Mouse (Mus musculus): ENCODE measurements around the gene Map4k1. TPM values are rescaled to one million over a fixed set of nuclear protein-coding genes. Genes with fewer than 3 reads are reported as not detected.
A peak's percentile ranks its signal among the peaks of the same experiment; 100 is the strongest.

The Map4k1 gene
- total RNA-seq (2017), result 65.8 and 72.9 TPM in 2 replicates

DNA sequence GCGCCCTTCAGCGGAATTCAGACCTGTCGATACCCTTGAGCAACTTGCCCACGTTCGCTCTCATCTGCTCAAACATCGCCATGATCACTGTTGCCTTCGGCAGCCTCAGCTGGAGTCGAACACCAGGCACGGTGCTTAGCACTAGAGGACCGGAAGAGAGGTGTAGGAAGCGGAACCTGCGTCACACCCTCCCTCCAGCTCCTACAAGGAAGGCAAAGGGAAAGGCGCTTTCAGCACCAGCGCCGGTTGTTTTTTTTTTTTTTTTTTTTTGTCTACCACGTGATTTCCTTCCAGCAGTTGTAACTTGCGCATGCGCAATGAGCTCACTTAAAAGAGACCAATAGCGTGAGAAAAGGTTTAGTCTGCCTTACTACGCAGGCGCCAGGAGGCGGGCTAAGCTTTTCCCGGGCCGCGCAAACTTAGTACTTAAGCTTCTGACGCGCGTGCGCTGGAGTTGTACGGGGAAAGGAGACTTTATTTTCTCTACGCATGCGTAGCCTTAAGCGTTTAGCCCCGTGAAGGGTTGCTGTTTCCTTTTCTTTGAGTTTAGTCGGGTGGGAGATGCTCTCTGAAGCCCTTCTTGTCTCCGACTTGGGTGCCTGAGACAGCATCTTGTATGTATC is at the start of gene Map4k1, which contains the start of gene Eif3k:
Gene Map4k1 (plus strand): TSS at position 400 of the 623 bp plus-strand sequence.
Gene Eif3k (minus strand): TSS at position 214 of the 623 bp plus-strand sequence.
- peak; percentile 90 for ATAC-seq (replicated peaks; ENCODE audit: low read depth, poor library complexity, severe bottlenecking)

DNA sequence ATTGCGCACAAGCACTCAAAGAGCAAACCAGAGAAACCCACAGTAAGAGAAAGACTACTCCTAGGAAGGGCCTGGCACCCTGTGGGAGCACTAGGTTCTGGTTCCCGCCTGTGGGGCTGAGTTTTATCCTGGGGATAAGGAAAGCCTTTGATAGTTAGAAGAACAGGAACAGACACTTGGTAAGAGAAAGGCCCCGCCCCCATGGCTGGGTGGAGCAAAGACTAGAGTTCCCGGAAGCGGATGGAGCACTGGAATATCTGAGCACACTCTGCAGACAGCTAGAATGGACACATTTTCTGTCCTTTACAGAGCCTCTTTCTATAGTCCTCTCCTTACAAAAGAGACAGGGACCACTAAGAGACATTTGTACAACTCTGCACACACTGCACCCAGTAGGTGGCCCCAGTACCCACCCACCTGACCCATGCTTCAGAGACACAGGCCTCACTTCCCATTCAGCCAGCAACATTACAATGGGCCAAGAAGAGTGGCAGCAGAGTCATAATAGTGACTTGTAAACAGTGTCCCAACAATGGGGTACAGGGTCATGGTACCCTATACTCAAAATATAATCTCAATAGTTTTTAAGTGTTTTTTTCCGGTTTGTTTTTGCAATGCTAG is 49.3 kb upstream of the Map4k1 start:
- 0 out of 2 replicates have a peak, but pooled peaks have one; percentile 10 for ATAC-seq (replicated peaks; ENCODE audit: low read depth, poor library complexity, severe bottlenecking)

DNA sequence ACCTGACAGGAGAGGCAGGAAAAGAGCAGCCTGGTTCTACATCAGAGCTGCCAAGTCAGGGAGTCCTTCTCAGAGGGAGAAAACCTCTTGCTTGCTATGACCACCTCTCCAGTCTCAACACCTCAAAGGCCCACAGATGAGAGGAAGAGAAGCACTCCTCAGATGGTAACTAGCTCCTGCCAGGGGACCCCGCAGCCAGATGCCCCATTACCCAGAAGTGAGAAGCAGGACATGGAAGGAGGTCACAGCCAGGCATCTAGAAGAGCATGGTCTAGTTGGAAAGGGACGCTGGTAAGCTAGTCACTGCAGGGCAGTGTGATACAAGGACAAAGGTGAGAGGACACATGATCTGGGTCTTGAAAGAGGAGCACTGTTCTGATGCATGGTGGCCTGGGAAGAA is 48.0 kb upstream of the Map4k1 start:
- ATAC-seq (replicated peaks; ENCODE audit: low read depth, poor library complexity, severe bottlenecking), result no peak

DNA sequence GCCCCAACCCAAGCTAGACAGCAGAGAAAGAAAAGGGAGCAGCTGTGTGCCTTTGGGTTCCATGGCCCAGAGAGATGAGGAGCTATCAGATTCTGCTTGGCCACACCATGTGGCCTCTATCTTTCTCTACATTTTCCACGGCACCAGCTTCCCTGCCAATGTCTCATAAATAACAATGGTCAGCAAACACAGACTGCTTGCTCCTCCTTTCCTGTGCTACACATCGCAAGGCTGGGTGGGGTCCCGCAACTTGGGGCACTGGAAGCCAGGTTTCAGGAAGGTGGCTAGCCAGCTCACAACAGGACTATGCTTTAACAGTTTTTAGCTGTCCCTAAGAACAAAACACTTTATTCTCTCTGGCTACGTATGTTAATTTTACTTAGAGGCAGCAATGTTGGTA is 45.1 kb upstream of the Map4k1 start:
- ATAC-seq (replicated peaks; ENCODE audit: low read depth, poor library complexity, severe bottlenecking), result no peak

DNA sequence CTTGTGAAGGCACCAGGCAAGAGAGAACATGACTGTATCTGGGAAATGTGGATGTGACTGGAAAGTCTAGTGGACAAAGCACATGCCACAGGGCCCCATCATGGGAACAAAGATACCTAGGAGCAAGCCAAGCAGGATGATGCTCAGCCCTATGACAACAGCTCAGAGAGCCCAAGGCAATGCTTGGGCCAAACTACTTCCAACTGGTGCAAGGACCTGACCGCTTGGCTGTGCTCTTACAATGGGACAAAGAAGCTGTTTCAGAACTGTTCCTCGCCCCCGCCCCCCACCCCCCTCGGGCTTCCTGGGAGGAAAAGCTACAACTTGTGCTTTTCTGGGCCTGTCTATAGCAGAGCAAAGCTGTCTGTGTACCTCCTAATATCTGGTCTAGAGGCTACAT is 43.2 kb upstream of the Map4k1 start:
- no peak for ATAC-seq (replicated peaks; ENCODE audit: low read depth, poor library complexity, severe bottlenecking)

DNA sequence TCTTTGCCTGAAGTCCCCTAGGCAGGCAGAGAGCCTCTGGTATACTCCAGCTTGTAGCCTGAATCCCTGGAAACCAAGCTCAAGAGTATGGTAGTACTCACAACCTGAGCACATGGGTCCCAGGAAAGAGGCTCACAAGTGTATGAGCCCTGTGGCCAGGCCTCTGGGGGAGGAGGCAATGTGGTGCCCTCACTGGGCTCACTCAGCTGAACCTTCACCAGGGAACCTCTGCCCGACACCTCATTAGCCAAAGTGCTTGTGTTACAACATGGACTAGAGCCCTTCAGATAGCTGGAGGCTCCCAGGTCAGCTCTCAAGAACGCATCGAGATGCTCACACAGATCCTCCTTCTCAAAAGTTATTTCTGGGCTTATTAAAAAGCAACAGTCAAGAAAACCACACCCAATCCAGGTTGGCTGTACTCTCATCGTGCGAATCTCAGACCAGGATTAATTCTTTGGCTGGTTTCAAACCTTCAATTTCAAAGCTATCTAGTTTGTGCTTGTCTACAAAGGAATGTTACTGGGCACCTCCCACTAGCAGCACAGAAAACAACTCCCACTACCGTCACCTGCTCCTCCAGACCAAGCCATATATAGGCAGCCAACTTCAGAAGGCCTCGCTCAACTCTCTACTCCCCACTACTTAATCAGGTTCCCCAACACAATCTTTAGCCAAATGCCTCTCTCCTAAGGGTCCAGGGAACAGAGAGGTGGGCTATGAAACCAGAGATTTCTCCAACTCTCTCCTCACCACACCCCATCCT is 42.2 kb upstream of the Map4k1 start:
- ATAC-seq (replicated peaks; ENCODE audit: low read depth, poor library complexity, severe bottlenecking), result no peak

DNA sequence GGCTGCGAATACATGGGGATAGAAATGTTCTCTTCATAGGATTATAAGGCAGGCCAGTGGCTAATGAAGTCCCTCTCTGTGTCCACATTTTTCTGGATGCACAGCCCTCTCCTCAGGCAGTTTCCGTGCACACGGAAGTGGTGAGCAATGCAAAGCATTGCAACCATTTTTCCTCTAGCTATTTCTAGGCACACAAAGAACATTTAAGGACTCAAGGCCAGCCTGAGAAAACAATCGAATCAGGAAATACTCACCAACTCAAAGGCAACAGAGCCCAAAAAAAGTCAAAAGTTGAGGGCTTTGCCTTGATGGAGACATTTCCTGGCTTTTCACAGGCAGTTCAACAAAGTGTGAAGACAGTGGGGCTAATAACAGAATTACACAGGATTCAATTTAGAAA is 40.7 kb upstream of the Map4k1 start:
- no peak for ATAC-seq (replicated peaks; ENCODE audit: low read depth, poor library complexity, severe bottlenecking)

DNA sequence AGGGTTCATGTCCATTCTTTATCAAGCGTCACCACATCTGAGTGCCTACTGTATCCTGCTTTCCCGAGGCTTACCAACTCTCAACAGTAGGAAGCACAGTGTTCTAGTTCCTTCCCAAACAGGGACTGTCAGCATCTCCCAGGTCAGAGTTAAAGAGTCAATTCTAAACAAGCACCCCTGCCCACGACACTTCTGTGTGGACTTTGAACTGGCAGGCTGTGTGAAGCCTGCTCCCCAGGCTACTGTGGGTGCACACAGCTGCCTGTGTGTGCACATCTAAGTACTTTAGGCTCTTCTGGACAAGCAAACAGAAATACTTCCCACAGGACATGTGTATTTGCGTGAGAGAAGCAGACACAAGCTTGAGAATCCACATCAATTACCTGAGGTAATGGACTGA is 40.3 kb upstream of the Map4k1 start:
- no peak for ATAC-seq (replicated peaks; ENCODE audit: low read depth, poor library complexity, severe bottlenecking)

DNA sequence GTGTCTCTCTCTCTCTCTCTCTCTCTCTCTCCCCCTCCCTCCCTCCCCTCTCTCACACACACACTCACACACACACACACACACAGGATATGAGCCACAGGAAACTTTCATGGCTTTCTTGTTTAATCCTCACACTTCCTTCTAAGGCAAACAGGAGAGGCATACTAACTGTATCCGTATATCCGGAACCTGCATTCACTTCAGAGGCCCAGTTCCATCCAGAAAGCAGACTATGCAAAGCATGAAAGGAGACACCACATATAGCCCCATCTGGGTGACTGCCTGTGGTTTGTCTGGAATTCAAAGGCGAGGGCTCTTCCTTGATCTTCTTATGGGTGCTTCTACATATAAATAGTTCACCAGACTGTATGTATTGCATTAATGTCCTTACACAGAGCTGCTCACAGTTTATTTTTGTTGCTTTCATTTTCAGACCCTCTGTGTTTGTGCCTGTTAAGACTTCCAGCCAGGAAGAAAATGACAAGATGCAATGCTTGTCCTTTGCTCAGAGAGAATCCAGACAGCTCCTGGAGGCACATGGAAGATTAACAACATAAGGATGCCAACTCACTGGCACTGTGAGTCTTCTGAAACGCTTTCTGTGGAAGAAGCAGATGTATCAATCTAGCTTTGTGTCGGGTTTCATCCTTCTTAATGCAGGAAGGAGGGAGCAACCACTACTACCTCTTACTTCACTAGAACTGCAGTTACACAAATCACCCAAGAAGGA is 38.2 kb upstream of the Map4k1 start:
- ATAC-seq (replicated peaks; ENCODE audit: low read depth, poor library complexity, severe bottlenecking), result no peak

DNA sequence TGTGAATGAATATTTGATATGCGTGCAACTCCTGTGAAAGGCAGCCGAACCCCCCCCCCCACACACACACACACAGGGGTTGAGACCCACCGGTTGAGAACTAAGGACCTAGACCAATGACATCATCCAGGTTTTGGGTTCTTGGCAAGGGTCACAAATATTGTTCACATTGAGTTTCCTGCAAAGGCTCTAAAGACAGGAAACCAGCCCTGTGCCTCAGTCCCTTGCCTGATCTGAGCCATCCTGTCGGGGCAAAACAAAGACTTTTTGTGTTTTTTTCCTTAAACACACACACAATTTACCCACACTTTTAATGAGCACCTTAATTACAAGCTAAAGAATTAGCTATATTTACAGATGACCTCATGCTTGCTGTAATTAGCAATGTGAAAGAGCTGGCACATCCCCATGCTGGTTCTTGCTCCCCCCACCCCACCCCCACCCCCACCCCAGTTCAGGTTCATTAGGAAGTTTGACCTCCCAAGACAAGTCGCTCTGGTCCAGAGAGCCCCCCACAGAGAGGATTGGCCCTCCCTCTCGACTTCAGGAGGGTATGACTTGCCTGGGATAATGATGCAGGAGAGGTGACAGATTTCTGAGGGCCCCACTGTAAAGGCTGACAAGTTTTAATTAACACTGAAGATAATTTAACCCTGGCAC is 37.0 kb upstream of the Map4k1 start:
- no peak for ATAC-seq (replicated peaks; ENCODE audit: low read depth, poor library complexity, severe bottlenecking)

DNA sequence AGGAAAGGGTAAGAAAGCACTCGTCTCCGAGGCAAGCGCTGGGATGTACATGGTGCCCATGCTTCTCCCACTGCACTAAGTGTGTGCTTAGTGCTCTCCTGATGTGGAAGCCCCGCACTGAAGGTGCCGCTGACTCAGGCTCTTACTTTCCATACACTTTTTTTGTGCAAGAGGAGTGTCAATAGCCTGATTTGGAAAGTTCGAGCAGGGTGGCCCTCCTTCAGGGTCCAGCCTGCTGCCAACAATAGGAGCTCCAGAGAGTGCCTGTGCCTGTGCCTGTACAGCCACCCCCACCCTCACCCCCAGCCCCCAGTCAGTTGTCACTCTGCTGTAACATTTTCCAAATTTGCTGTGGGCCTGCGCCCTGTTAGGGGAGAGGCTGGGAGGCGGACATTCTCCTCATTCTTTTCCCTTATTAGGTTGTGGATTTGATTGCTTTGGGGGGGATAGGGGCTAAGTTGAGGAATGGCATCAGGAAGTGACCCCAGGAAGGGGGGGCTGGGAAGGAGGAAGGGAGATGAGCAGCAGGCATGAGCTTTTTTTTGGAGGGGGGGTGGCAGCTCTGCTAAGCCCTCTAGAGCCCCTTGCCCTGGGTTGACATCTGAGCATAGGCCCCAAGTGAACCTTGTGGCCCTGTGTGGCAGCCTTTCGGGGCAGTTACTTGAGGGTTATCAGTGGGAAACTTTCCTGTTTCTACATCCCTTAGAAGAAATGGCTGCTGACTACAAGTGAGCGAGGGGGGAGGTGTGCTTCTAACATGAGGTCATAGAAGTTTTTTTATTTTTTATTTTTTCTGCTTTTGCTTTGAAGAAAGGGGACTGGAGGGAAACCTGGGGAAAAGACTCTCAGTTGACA is 36.2 kb upstream of the Map4k1 start:
- peak; percentile 52 for ATAC-seq (replicated peaks; ENCODE audit: low read depth, poor library complexity, severe bottlenecking)

DNA sequence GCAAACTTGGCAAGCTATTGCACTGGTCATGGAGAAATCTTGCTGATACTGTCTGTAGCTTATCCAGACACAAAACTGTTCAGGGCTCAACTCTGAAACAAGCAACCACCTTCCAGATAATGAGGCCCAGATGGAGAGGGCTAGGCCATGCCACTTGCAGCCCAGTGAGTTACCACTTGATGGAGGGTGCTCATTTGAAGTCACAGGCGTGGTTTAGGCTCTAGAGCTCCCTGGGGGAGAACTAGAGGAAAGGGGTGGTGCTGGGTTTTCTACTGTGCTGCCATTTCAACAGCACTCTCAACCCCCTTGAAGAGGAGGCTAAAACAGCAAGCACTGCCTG is 35.6 kb upstream of the Map4k1 start:
- ATAC-seq (replicated peaks; ENCODE audit: low read depth, poor library complexity, severe bottlenecking), result peak; percentile 30; the same call in 1 of the 2 replicates

DNA sequence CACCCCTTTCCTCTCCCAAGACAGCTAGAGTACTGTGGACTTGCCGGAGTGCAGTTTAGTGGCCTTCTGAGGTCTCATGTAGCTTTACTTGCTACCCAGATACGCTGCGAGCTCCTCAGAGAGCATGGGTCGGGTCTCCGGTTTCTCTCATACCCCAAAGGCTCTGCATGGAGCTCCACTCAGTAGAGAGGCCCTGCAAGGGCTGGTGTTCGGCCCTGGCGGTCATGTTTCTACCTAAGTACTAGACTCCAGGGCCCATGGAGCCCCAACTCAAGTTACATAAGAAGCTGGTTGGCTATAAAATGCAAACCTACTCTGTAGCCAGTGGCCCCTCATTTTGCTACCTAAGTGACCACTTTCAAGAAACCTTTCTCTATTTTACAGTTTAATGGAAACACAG is 33.1 kb upstream of the Map4k1 start:
- ATAC-seq (replicated peaks; ENCODE audit: low read depth, poor library complexity, severe bottlenecking), result no peak

DNA sequence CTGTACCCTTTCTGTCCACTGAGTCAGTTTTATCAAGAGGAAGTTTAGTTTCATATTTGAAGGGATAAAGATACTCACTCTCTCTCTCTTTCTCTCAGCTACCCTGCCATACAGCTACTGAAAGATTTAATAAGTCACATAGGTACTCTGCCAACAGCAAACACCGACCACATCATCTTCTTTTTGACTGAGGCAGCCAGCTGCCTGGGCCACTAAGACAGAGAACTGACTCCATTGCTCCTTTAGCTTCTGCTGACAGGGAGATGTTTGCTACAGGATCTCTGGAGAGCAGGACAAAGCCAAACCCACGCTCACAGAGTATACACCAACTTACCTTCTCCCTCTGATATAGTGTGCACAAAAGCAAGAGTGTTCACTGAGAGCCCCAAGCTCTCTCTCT is 32.6 kb upstream of the Map4k1 start:
- no peak for ATAC-seq (replicated peaks; ENCODE audit: low read depth, poor library complexity, severe bottlenecking)

DNA sequence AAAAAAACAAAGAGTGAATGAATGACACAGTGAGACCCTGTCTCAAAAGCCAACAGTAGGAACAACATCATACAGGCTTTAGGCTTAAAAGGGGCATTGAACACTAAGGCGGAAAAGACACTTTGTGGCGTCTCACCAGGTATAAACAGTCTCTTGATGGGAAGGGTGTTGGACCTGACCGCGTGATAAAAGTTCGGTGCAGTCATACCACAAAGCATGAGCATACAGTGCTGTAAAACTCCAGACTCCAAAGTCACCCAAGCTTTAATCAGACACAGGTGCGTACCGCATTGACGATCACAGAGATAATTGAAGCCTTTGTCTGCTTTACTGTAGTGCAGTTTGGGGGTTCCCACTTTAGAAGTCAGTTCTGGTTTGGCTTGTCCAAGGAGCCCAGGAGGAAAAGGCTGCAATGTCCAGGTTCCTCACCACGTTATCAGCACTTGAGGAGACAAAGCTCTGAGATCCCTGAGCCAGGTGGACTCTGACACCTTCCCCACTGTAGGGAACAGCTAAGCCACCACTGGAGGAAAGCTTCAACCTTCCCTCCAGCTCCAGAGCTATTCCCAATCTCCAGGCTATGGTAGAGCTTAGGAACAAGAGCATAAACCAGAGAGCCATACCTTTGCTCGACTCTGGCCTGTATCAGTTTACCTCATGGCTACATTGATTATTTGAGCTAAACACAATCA is 31.4 kb upstream of the Map4k1 start:
- no peak for ATAC-seq (replicated peaks; ENCODE audit: low read depth, poor library complexity, severe bottlenecking)

DNA sequence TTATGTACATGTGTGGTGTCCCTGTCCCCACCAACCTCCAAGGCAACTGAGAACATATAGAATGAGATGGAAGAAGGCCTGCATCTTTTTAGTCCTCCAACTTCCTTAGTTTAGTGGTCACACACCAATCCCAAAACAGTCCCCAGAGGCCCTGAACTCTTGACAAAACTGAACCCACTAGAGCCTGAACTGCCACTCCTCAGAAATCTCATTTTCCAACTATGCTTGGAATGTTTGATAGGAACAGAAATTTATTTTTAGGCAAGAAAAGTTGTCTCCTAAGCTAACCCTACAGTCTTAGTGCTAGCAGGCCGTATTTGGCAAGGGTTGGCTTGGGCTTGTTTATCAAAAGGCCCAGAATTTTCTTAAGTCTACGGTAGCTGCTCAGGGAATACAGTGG is 30.1 kb upstream of the Map4k1 start:
- no peak for ATAC-seq (replicated peaks; ENCODE audit: low read depth, poor library complexity, severe bottlenecking)

DNA sequence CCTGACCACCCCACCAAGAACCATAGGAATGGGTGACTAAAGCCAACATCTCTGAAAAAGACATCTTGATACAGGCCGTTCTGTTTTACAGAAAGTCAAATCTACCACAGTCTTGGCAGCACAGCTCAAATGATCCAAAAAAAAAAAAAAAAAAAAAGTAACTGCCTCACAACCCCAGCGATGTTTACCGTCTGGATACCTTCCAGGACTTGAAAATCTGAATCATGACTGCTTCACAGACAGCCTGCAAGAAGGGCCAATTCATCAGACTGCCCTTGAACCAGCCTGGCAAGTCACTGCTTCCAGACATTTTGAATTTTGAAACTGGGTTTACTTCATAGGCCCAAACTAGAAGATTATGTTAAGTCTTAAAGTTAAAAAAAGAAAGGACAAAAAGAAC is 29.1 kb upstream of the Map4k1 start:
- no peak for ATAC-seq (replicated peaks; ENCODE audit: low read depth, poor library complexity, severe bottlenecking)

DNA sequence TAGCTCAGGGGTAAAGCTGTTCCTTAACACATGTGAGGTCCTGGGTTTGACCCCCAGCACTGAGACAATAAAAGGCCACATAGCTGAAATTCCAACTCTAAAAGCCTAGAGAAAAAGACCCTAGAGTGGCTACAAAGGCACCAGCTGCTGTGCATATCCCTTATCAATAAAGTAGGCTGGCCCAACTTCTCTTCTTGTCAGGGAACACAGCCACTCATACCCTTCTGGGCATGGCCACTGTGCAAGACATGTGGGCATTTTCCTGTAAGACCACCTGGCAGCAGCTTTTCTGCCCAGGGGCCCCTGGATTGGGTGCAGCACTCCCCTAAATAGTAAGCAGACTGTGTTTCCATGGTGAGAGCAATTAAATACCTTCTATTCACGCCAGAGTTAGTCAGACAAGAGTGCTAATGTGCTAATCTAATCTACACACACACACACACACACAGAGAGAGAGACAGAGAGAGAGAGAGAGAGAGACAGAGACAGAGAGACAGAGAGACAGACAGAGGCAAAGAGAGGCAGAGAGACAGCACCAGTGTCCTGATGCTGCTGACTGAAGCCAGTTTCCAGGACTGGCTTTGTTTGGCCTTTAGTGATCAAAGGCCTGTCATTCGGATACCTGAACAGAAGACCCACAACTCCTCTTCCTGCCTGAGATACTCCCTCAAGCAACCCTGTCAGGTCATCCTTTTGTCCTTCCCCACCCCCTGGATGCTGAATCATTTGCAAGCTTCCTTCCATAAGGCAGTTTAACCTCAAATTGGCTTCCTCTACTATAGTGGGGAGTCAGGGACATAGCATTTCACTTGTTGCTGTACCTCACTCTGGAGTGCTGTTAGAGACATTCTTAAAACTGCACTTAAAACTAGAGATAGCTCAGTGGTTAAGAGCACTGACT is 28.1 kb upstream of the Map4k1 start:
- ATAC-seq (replicated peaks; ENCODE audit: low read depth, poor library complexity, severe bottlenecking), result no peak; the same call in 1 of the 2 replicates

All from common myeloid progenitor, adult 5-6 weeks (primary cell).